Mouse (Mus musculus): ENCODE data around the gene Dcst1.
A peak's percentile ranks its signal among the peaks of the same experiment; 100 is the strongest.

The Dcst1 gene

GRCm38 (mm10) chr3:89332013-89332412, 33.0 kb downstream of the Dcst1 start:
- no peak for DNase-seq (ENCODE audit: low read depth)

- DNase-seq (ENCODE audit: low read depth): no peak
Measured at GRCm38 (mm10) chr3:89331561-89331960, 33.5 kb downstream of the Dcst1 start.

GRCm38 (mm10) chr3:89330948-89331347, 34.1 kb downstream of the Dcst1 start:
- no peak for DNase-seq (ENCODE audit: low read depth)

GRCm38 (mm10) chr3:89330346-89330745, 34.7 kb downstream of the Dcst1 start:
- no peak for DNase-seq (ENCODE audit: low read depth)

- no peak for DNase-seq (ENCODE audit: low read depth)
Measured at GRCm38 (mm10) chr3:89328623-89329022, 36.4 kb downstream of the Dcst1 start.

GRCm38 (mm10) chr3:89327371-89327870, 37.6 kb downstream of the Dcst1 start:
- no peak for DNase-seq (ENCODE audit: low read depth)

- DNase-seq (ENCODE audit: low read depth): no peak
Measured at GRCm38 (mm10) chr3:89325882-89326281, 39.2 kb downstream of the Dcst1 start.

- DNase-seq (ENCODE audit: low read depth): peak; percentile 71
Measured at GRCm38 (mm10) chr3:89322514-89323165, 42.4 kb downstream of the Dcst1 start, which contains the start of gene Efna3. Gene Efna3 (minus strand): TSS chr3:89322965.

GRCm38 (mm10) chr3:89322131-89322500, 42.9 kb downstream of the Dcst1 start:
- DNase-seq (ENCODE audit: low read depth): peak; percentile 41

GRCm38 (mm10) chr3:89321183-89322130, 43.6 kb downstream of the Dcst1 start:
- peak; percentile 53 for DNase-seq (ENCODE audit: low read depth)

- DNase-seq (ENCODE audit: low read depth): peak; percentile 50
Measured at GRCm38 (mm10) chr3:89320581-89321182, 44.4 kb downstream of the Dcst1 start.

GRCm38 (mm10) chr3:89319591-89320350, 45.3 kb downstream of the Dcst1 start:
- peak; percentile 48 for DNase-seq (ENCODE audit: low read depth)

GRCm38 (mm10) chr3:89318971-89319590, 46.0 kb downstream of the Dcst1 start:
- no peak for DNase-seq (ENCODE audit: low read depth)

- DNase-seq (ENCODE audit: low read depth): no peak
Measured at GRCm38 (mm10) chr3:89318316-89318715, 46.7 kb downstream of the Dcst1 start.

GRCm38 (mm10) chr3:89317246-89317645, 47.8 kb downstream of the Dcst1 start:
- no peak for DNase-seq (ENCODE audit: low read depth)

- DNase-seq (ENCODE audit: low read depth): peak; percentile 87
Measured at GRCm38 (mm10) chr3:89316833-89317232, 48.2 kb downstream of the Dcst1 start.

- DNase-seq (ENCODE audit: low read depth): peak; percentile 71
Measured at GRCm38 (mm10) chr3:89315930-89316831, 48.9 kb downstream of the Dcst1 start.

GRCm38 (mm10) chr3:89315195-89315929, 49.7 kb downstream of the Dcst1 start:
- peak; percentile 77 for DNase-seq (ENCODE audit: low read depth)

GRCm38 (mm10) chr3:89314791-89315190, 50.3 kb downstream of the Dcst1 start:
- peak; percentile 28 for DNase-seq (ENCODE audit: low read depth)

Data from induced T-regulatory cell, adult 2 months (primary cell).